Mouse (Mus musculus): ENCODE results near the gene Pdcd1.

- TF ChIP-seq TAL1 (IDR thresholded peaks at IDR 0.05; ENCODE audit: low read length) = no peak
- TF ChIP-seq GATA1 (IDR thresholded peaks at IDR 0.05; ENCODE audit: low read length) = no peak
These were observed 6.8 kb downstream of the Pdcd1 start for GRCm38 (mm10) chr1:94045559-94045958.
